Mouse (Mus musculus) CH12.LX (cell line): ENCODE results near the gene Vasp.

Experiments
- BHLHE40 ChIP-seq: IDR thresholded peaks from 2 replicates; pipeline ENCODE4 v1.6.1; 2011; ENCODE audit warnings: mild to moderate bottlenecking, low read depth, low read length, improper control_type of control experiment
- CTCF ChIP-seq, 2 experiments: IDR thresholded peaks in 1 of 2; conservative IDR thresholded peaks in 1 of 2; 2 replicates each; pipeline ENCODE4 v1.5.1; 2011 to 2012; ENCODE audit warnings: low read depth in 2 of 2, low read length in 2 of 2, improper control_type of control experiment in 1 of 2, inconsistent platforms in 1 of 2, mild to moderate bottlenecking in 1 of 2, moderate library complexity in 1 of 2
- ELF1 ChIP-seq: IDR thresholded peaks from 2 replicates; pipeline ENCODE4 v1.6.1; 2014; ENCODE audit warnings: low read depth, mild to moderate bottlenecking, inconsistent platforms, low read length, improper control_type of control experiment
- EP300 ChIP-seq: IDR thresholded peaks from 2 replicates; pipeline ENCODE4 v1.6.1; 2011; ENCODE audit warnings: low read length, improper control_type of control experiment
- HCFC1 ChIP-seq: IDR thresholded peaks from 2 replicates; pipeline ENCODE4 v1.6.1; 2012; ENCODE audit warnings: low read depth, mild to moderate bottlenecking, inconsistent platforms, low read length, improper control_type of control experiment
- JUN ChIP-seq: IDR thresholded peaks from 2 replicates; pipeline ENCODE4 v1.6.1; 2011; ENCODE audit warnings: low read depth, mild to moderate bottlenecking, low read length, improper control_type of control experiment, moderate library complexity; ENCODE audit not compliant: insufficient read depth
- KAT2A ChIP-seq: IDR thresholded peaks from 2 replicates; pipeline ENCODE4 v1.6.1; 2012; ENCODE audit warnings: low read length, improper control_type of control experiment, inconsistent platforms; ENCODE audit not compliant: insufficient replicate concordance
- MAFK ChIP-seq: IDR thresholded peaks from 2 replicates; pipeline ENCODE4 v1.6.1; 2011; ENCODE audit warnings: low read length, improper control_type of control experiment; ENCODE audit not compliant: insufficient replicate concordance
- POLR2A ChIP-seq: IDR thresholded peaks from 2 replicates; pipeline ENCODE4 v1.6.1; 2011; ENCODE audit warnings: low read depth, mild to moderate bottlenecking, improper control_type of control experiment, low read length
- POLR2AphosphoS2 ChIP-seq: IDR thresholded peaks from 2 replicates; pipeline ENCODE4 v1.6.1; 2011; ENCODE audit warnings: low read depth, low read length, improper control_type of control experiment
- RCOR1 ChIP-seq: conservative IDR thresholded peaks from 2 replicates; pipeline ENCODE4 v1.6.1; 2012; ENCODE audit warnings: low read depth, mild to moderate bottlenecking, inconsistent platforms, low read length, improper control_type of control experiment
- UBTF ChIP-seq: IDR thresholded peaks from 2 replicates; pipeline ENCODE4 v1.6.1; 2012; ENCODE audit warnings: low read depth, mild to moderate bottlenecking, inconsistent platforms, low read length, improper control_type of control experiment, moderate library complexity
- USF2 ChIP-seq: conservative IDR thresholded peaks from 2 replicates; pipeline ENCODE4 v1.6.1; 2011; ENCODE audit warnings: low read depth, low read length, improper control_type of control experiment
- ZC3H11A ChIP-seq: IDR thresholded peaks from 2 replicates; pipeline ENCODE4 v1.6.1; 2012; ENCODE audit warnings: low read depth, mild to moderate bottlenecking, inconsistent platforms, low read length, improper control_type of control experiment

GRCm38 (mm10) chr7:19208201-19208910 is 63.3 kb downstream of the Vasp start:
- TF ChIP-seq CTCF (conservative IDR thresholded peaks at IDR 0.05 in 1 of 2, IDR thresholded peaks at IDR 0.05 in 1 of 2; ENCODE audit: low read depth in 2 of 2, low read length in 2 of 2) = no peak
- no peak for TF ChIP-seq KAT2A
- no peak for TF ChIP-seq BHLHE40
- TF ChIP-seq POLR2A = no peak
- TF ChIP-seq USF2 = no peak
- TF ChIP-seq MAFK = no peak
- no peak for TF ChIP-seq RCOR1
- TF ChIP-seq ZC3H11A = no peak
- no peak for TF ChIP-seq HCFC1
- no peak for TF ChIP-seq EP300
- no peak for TF ChIP-seq JUN
- no peak for TF ChIP-seq UBTF
- no peak for TF ChIP-seq ELF1
- TF ChIP-seq POLR2AphosphoS2 = no peak
